Mouse (Mus musculus): Measurements from ENCODE around the gene Dpf3.

Dpf3 gene

DNA sequence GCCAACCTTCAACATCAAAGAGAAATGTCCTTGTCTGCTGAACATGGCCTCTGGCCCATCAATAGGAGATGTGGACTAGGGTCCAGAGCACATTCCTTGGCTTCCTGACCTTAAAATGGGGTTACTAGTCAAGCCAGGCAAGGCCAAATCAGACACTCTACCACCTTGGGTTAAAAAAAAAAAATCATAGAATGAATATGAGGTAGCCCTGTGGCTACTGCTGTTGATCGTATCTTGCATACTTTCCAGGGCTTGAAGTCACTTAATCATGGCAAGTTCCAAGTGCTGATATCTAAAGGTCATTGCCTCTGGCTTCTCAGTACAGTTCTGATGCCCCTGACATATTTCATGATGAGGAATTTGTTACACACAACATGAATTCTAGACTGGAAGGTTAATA is 160.1 kb downstream of the Dpf3 start:
- no peak for TF ChIP-seq GATA4 (IDR thresholded peaks at IDR 0.05; ENCODE audit: insufficient replicate concordance, low read length)

DNA sequence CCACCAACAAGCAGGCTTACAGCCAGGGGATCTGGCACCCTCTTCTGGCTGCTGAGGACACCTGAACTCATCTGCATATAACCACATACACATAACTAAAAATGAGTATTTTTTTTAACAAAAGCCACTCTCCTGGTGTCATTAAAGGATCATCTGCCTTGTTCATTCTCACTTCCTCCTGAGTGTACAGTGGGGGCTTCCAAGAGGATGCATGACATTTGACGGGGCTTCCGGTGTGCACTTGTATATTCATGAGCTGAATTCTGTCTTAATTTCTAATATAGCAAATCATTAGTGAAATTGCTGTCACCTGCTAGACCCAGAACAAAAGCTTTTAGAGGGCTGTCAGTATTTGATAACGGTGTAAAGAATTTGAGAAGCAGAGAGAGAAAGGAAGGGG is 166.8 kb downstream of the Dpf3 start:
- no peak for TF ChIP-seq GATA4 (IDR thresholded peaks at IDR 0.05; ENCODE audit: insufficient replicate concordance, low read length)

DNA sequence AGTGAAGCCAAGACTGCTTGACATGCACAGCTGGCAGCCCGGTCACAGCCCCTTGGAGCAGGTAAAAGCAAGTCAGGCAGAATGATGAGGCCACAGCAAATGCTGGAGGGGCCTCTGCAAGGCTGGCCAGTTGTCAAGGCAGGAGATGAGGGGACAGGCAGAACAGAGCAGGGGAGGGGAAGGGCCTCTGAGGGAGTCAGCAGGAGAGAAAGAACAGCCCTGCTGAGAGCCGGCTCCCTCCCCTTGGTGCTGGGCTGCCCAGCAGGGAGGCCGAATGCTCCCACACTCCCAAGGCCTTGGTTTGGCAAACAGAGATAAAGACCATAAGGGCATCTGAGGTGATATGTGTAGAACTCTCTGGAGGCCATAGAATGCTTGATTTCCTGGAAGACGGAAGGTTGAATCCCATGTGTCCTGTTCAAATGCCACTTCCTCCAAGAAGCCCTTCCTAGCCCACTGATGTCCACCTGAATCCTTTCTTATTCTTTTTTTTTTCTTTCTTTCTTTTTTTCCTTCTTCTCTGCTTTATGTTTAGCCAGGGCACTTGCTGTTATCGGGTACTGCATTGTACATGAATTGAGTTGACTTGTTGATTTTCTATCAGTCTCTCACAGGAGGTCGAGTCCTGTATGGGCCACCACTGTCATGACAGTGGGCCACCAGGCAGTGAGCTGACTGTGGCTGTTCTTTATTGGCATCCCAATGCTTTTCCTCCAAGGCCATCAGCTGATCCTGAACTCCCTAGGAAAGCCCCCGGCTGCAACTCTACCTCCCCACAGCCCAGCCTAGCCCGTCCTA is 169.7 kb downstream of the Dpf3 start:
- TF ChIP-seq GATA4 (IDR thresholded peaks at IDR 0.05; ENCODE audit: insufficient replicate concordance, low read length): no peak

GRCm38 (mm10) chr12:83314666-83315065 is 172.8 kb downstream of the Dpf3 start:
- no peak for TF ChIP-seq GATA4 (IDR thresholded peaks at IDR 0.05; ENCODE audit: insufficient replicate concordance, low read length)

DNA sequence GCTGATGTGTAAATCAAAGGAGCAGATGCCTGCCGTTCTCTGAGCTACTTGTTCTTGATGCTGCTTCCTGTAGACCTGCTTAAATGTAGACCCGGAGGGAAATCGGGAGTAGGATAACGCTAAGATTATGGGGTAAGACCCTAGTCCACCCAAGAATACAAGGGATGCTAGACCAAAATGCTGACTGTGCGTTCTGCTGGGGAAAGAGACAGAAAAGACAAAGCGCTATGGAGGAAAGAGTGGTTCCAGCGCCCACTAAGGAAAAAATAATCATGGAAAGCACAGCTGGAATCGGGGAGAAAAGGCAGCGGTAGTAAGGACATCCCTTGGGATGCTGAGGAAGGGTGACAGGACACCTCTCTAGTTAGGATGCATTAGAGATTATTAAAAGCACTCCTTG is 174.7 kb downstream of the Dpf3 start:
- TF ChIP-seq GATA4 (IDR thresholded peaks at IDR 0.05; ENCODE audit: insufficient replicate concordance, low read length): no peak

DNA sequence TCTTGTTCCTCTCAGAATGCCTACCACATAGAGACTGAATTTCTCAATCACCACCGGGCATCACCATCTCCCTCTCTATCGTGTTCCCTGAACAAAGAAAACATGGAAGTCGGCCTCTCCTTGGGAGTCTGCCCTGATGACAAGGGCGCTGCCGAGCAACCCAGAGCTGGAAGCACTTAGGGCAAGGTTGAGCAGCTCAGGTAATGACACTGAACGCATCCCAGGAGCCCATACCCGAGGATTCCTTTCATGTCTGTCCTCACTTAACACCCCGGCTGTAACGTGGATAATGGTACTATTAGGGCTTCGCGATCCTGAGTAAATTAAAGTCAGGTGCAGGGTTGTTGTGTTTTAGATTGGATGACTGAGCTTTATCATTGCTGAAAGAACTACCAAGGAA is 176.9 kb downstream of the Dpf3 start:
- TF ChIP-seq GATA4 (IDR thresholded peaks at IDR 0.05; ENCODE audit: insufficient replicate concordance, low read length): no peak

DNA sequence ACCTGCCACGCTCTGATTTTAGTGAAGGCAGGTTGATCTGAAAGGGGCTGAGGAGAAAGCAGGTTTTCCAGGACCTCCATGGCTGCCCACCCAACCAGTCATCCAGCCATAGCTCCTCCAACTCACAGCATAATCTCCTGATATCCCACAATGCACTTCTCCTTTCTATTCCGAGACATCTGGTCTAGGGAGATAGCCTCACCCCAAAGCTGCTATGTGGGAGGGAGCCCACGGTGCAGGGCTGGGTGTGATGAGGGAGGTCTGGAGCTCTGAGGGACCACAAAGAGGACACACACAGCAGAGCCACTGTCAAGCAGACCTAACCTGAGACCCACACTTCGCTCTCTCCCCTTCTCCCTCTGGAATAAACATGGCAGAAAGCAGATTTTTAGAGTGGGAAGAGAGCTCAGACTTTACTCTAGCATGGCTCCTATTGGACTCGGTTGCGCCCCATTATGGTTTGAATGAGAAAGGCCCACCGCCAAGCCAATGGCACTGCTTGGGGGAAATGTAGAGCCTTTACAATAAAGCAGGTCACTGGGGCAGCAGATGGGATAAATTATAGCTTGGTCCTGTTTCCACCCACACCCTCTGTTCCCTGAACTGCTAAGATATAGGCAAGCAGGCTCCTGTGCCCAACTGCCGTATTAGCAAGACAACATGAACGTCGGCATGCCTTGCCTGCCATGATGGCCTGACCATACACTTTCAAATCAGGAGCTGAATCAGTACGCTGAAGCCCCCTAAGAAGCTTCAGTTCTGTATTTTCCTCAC is 178.3 kb downstream of the Dpf3 start:
- no peak for TF ChIP-seq GATA4 (IDR thresholded peaks at IDR 0.05; ENCODE audit: insufficient replicate concordance, low read length)

- no peak for TF ChIP-seq GATA4 (IDR thresholded peaks at IDR 0.05; ENCODE audit: insufficient replicate concordance, low read length)
These were observed 178.9 kb downstream of the Dpf3 start for GRCm38 (mm10) chr12:83308627-83309026.

GRCm38 (mm10) chr12:83303221-83303620 is 184.3 kb downstream of the Dpf3 start:
- no peak for TF ChIP-seq GATA4 (IDR thresholded peaks at IDR 0.05; ENCODE audit: insufficient replicate concordance, low read length)

DNA sequence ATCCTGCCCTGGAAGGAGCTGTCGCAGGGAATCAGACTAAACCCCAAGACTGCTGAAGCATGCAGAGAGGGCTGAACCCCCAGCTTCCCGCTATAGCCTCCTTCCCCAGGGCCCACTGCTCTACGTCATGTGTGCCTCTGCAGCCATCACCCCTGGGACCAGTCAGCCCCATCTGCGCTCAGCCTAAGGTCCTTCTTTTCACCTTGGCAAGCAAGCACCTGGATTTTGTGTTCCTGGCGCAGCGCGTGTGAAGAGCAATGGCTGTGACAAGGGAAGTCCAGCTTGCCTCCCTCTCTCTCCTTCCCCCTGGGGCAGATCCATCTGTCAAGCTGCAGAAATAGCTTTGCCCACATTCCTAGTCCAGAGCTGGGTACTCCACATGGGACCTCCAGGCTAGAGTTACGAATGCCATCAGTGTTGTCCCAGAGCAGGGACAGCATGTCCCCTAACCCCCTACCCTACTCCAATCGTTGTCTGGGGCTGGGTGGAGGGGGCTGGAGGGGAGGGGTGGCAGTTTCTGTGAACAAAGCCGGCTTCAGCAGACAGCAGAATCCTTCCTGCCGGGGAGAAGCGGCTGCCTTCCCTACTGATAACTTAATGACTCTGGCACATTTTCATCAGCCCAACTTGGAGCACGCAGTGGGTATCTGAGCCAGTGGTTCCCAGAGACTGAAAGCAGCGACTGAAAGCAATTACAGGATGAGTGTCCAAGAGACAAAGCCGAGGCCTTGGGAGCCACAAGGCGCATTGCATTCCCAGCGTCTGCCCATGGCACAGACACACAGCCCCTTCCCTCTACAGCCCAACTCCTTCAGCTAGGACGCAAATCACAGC is 185.0 kb downstream of the Dpf3 start:
- no peak for TF ChIP-seq GATA4 (IDR thresholded peaks at IDR 0.05; ENCODE audit: insufficient replicate concordance, low read length)

DNA sequence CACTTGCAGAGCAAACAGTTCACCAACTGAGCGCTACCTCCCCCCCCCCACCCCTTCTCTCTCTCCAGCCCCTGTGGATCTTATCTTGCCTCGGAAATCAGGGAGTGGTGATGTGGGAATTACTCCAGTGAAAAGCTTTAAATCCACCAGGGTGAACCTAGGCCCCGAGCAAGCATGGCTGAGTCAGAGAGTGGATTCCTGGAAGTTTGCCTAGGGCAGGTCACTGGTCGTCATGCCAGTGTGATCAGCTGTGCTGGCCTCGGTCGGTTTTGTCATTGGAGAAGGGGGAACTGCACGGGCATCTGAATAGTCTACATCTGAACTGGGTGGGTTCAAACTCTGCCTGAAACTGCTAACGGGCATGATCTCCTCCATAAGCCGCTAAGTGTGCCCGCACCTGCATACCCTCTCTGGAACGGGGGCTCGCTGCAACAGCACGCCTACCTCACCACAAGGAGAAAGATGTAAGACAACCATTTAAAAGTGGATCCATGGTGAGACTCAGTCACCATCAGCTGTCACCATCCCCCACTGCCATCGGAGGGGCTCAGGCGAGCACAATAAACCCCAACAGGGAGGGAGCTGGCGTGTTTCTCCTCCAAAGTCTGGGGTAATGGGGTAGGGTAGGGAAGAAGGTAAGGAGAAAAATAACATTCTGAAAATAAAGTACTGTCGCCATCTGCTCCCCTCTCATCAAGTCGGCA is 185.7 kb downstream of the Dpf3 start:
- TF ChIP-seq GATA4 (IDR thresholded peaks at IDR 0.05; ENCODE audit: insufficient replicate concordance, low read length): no peak

- TF ChIP-seq GATA4 (IDR thresholded peaks at IDR 0.05; ENCODE audit: insufficient replicate concordance, low read length): no peak
These were observed 189.2 kb downstream of the Dpf3 start for GRCm38 (mm10) chr12:83298358-83298757.

- no peak for TF ChIP-seq GATA4 (IDR thresholded peaks at IDR 0.05; ENCODE audit: insufficient replicate concordance, low read length)
These were observed 192.5 kb downstream of the Dpf3 start for GRCm38 (mm10) chr12:83295031-83295430.

DNA sequence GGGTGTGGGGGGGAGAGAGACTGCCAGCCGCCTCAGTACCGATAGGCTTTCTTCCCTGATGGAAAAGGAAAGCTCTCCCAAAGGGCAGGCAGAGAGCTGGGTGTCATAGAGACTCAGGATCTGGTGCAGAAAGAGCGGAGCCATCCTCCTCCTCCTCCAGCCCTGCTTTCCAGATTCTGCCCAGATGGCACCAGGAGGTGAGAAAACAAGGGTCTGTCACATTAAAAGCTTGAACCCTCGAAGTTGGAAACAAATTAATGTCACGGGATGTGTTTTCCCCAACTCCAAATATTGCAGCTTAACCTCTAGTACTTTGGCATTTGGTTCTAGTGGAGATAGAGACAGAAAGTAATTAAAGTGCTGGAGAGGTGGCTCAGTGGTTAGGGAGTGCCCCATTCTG is 195.6 kb downstream of the Dpf3 start:
- no peak for TF ChIP-seq GATA4 (IDR thresholded peaks at IDR 0.05; ENCODE audit: insufficient replicate concordance, low read length)
